Mouse (Mus musculus): Measurements from ENCODE around the gene Sf3a3. TPM values are rescaled to one million over a fixed set of nuclear protein-coding genes. Genes with fewer than 3 reads are reported as not detected.

Sf3a3 gene
- polyA plus RNA-seq, 1 experiment from 2014 or later, result 166 TPM

DNA sequence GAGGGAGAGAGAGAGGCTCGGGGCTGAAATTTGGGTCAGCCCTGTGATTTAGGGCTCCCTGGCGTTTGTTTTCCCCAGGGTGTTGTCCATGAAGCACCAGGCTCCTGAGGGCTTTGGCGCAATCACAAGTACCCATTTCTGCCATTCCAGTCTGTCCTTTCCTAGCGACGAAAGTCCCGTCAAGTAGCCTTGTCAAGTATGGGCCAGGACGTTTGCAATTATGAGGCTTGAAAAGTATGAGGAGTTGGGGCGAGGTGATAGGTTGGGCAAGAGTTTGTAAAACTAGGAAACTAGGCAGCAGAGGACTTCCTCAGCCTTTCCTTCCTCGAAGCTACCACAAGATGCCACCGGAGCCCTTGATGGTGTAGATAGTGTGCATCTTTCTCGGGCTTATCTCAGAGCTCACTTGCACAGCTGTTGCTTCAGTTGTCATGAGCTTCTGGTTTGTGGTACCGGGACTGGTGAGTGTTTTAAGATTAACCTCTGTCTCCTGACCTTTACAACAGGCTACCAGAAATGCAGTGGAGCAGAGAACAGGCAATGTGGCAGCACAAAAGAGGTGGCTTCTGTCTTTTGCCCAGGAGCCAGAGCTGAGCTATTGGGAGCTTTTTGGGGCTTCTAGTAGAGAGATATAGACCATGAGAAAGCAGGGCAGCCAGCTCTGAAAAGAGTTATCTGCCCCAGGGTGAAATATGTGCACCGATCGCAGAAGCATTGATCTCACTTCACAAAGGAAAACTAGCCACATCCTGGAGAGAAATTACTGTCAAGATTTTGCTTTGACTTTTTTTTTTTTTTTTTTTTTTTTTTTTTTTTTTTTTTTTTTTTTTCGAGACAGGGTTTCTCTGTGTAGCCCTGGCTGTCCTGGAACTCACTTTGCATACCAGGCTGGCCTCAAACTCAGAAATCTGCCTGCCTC lies 38.0 kb downstream of the Sf3a3 start:
- Histone ChIP-seq H3K9me3 (ENCODE audit: low read depth, low read length) (no peaks in the 10 kb centered on the region), H3K27ac (ENCODE audit: low read depth) (peak overlapping the region; percentile 42; the same call in 1 of the 2 replicates), H3K4me1 (ENCODE audit: insufficient read depth) (peaks cover 8% of the 10 kb centered on the region), H3K4me2 (peak overlapping the region; percentile 96), H3K27me3 (ENCODE audit: insufficient read depth, low read length) (no peaks in the 10 kb centered on the region), H3K36me3 (ENCODE audit: insufficient read depth) (0 out of 2 replicates have a peak, but pooled peaks cover 5% of the 10 kb centered on the region), H3K9ac (peak overlapping the region; percentile 73), H3K4me3 (ENCODE audit: low read depth, low read length) (peak overlapping the region; percentile 79)
- whole genome bisulfite sequencing, result 16% methylated on average over 15 of the region's 15 CpGs
- DNase-seq (peak; percentile 31), ATAC-seq (ENCODE audit: insufficient read depth) (no peak)
- no peak for TF ChIP-seq CTCF (IDR thresholded peaks at IDR 0.05; ENCODE audit: low read depth)

DNA sequence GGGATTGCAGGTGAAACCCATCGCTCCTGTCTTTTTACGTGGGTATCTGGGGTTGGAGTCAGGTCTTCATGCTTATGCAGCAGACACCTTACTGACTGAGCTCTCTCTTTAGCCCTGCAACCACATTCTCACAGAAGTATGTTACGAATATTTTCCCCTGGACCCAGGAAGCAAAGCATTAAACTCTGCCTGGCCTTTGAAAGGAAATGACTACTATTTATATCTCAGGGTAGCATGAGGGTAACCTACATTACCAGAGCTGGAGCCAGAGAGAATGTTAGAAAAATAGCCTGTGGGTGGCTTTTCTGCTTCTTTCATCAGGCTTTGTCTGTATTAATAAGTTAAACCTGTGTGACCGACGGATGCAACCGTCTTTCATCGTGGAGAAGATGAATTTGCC lies 41.0 kb downstream of the Sf3a3 start:
- H3K9me3 ChIP-seq (ENCODE audit: low read depth, low read length), result no peaks in the 10 kb centered on the region
- H3K27ac ChIP-seq (ENCODE audit: low read depth), result no peak overlapping the region
- H3K9ac ChIP-seq, result 0 out of 2 replicates have a peak overlapping the region, but pooled peaks have one; percentile 9
- 42% methylated on average over 7 of the region's 7 CpGs for WGBS
- no peaks in the 10 kb centered on the region for H3K36me3 ChIP-seq (ENCODE audit: insufficient read depth)
- H3K27me3 ChIP-seq (ENCODE audit: insufficient read depth, low read length), result no peaks in the 10 kb centered on the region
- no peak for TF ChIP-seq CTCF (IDR thresholded peaks at IDR 0.05; ENCODE audit: low read depth)
- H3K4me2 ChIP-seq, result no peak overlapping the region
- H3K4me3 ChIP-seq (ENCODE audit: low read depth, low read length), result no peak overlapping the region
- H3K4me1 ChIP-seq (ENCODE audit: insufficient read depth), result peaks cover 8% of the 10 kb centered on the region
- no peak for DNase-seq
- no peak for ATAC-seq (ENCODE audit: insufficient read depth)

DNA sequence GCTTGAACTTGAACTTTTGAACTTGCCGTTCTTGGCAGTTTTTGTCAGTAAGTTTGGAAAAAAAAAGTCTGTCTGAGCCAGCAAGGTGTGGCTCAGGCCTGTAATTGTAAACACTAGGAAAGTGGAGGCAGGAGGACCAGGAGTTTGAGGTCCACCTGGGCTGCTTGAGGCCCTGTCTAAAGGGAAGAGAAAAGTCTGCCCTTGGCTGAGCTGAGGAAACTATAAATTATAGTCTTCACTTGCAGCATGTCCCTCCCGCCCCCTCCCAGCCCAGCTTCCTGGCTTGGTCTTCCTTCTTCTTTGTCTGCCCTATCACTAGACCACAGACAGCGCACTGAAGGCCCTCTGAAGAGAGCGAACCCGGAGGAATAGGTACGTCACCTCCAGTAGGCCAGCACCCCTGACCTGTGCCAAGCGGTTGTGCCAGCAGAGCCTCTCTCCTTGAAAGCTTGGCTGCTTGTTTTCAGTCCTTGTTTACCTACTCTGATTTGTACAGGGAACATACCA lies 44.8 kb downstream of the Sf3a3 start:
- Histone ChIP-seq H3K27me3 (ENCODE audit: insufficient read depth, low read length) (no peaks in the 10 kb centered on the region), H3K4me3 (ENCODE audit: low read depth, low read length) (no peak overlapping the region), H3K4me2 (no peak overlapping the region), H3K4me1 (ENCODE audit: insufficient read depth) (no peaks in the 10 kb centered on the region), H3K9me3 (ENCODE audit: low read depth, low read length) (no peaks in the 10 kb centered on the region), H3K36me3 (ENCODE audit: insufficient read depth) (no peaks in the 10 kb centered on the region), H3K27ac (ENCODE audit: low read depth) (peak overlapping the region; percentile 71; the same call in 1 of the 2 replicates), H3K9ac (no peak overlapping the region)
- TF ChIP-seq CTCF (IDR thresholded peaks at IDR 0.05; ENCODE audit: low read depth), result no peak
- DNase-seq, result peak; percentile 17
- WGBS, result 57% methylated on average over 7 of the region's 7 CpGs
- peak; percentile 52; the same call in 1 of the 2 replicates for ATAC-seq (ENCODE audit: insufficient read depth)

DNA sequence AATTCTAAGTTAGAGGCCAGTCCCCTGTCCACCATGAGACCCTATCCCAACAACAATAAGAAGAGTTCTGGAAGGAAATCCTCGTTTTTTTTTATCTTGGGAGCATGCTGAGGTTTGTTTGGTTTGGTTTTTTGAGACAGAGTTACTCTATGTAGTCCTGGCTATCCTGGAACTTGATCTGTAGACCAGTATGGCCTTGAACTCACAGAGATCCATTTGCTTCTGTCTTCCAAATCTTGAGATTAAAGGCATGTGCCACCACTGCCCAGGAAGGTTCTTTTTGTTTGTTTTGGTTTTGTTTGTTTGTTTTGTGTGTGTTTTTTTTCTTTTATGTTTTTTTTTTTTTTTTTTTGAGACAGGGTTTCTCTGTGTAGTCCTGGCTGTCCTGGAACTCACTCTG lies 46.6 kb downstream of the Sf3a3 start:
- WGBS, result 32% methylated on average over 1 of the region's 1 CpGs
- ATAC-seq (ENCODE audit: insufficient read depth) (no peak), DNase-seq (no peak)
- no peak for TF ChIP-seq CTCF (IDR thresholded peaks at IDR 0.05; ENCODE audit: low read depth)
- no peaks in the 10 kb centered on the region for H3K27me3 ChIP-seq (ENCODE audit: insufficient read depth, low read length)
- H3K9ac ChIP-seq, result no peak overlapping the region
- H3K27ac ChIP-seq (ENCODE audit: low read depth), result no peak overlapping the region
- no peaks in the 10 kb centered on the region for H3K9me3 ChIP-seq (ENCODE audit: low read depth, low read length)
- no peaks in the 10 kb centered on the region for H3K4me1 ChIP-seq (ENCODE audit: insufficient read depth)
- no peak overlapping the region for H3K4me2 ChIP-seq
- no peaks in the 10 kb centered on the region for H3K36me3 ChIP-seq (ENCODE audit: insufficient read depth)
- no peak overlapping the region for H3K4me3 ChIP-seq (ENCODE audit: low read depth, low read length)

DNA sequence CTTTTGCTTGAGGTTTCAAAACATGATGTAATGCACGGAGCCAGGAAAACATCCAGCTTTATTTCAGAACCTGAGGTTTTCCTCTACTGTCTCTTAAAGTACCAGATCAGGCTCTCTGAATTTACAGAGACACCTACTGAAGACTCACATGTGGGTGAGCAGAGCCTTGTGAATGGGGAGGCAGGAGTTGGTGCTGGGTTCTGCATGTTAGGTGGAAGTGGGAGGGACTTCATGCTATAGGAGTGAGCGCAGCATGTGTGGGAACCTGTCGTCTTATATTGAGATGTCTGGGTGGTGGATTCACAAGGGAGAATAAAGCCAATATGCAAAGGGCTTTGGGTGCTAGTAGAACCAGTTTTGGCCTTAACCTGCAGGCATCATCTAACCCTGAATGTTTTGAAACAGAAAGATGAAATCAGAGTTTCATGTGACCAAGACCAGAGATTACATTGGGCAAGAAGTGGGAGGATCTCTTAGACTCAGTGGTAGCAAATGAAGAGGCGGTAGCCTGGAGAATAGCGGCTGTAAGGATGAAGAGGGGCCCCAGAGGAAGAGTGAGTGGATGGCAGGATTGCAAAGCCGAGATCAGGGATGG lies 48.4 kb downstream of the Sf3a3 start:
- H3K4me2 ChIP-seq, result no peak overlapping the region
- H3K27ac ChIP-seq (ENCODE audit: low read depth), result no peak overlapping the region
- no peaks in the 10 kb centered on the region for H3K36me3 ChIP-seq (ENCODE audit: insufficient read depth)
- no peaks in the 10 kb centered on the region for H3K9me3 ChIP-seq (ENCODE audit: low read depth, low read length)
- DNase-seq, result no peak
- WGBS, result 79% methylated on average over 6 of the region's 6 CpGs
- no peak overlapping the region for H3K4me3 ChIP-seq (ENCODE audit: low read depth, low read length)
- no peak for ATAC-seq (ENCODE audit: insufficient read depth)
- no peaks in the 10 kb centered on the region for H3K4me1 ChIP-seq (ENCODE audit: insufficient read depth)
- TF ChIP-seq CTCF (IDR thresholded peaks at IDR 0.05; ENCODE audit: low read depth), result no peak
- H3K27me3 ChIP-seq (ENCODE audit: insufficient read depth, low read length), result no peaks in the 10 kb centered on the region
- H3K9ac ChIP-seq, result no peak overlapping the region

DNA sequence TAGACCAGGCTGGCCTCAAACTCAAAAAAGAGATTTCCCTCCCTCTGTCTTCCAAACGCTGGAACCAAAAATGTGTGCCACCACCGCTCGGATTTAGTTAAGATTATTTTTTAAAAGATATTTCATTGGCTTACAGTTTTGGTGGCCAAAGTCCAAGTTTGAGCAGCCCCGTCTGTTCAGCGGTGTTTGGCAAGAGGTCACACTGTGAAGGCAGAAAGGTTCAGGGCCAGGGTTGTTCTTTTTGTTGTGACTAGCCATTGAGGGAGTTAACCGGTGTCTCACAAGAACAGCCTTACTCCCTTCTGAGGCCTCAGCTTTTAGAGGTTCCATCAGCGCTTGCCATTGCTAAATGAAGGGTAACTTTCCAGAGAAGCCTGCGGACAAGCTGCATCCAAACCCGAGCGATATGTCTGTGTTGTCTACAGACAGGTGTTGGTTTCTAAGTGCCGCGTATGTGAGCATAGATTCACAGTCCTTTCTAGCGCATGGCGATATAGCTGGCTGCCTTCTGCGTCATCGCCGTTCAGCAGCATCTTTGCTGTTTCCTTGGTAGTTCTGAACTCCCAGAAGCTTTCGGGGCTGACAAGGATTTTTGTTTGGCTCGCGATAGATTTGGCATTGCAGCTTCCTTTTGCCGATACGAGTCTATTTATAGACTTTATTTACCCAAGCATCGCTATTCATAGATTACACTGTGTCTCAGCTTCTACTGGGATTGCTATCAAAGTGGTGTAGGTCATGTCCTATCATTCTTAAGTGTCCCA lies 51.4 kb downstream of the Sf3a3 start:
- no peak overlapping the region for H3K4me3 ChIP-seq (ENCODE audit: low read depth, low read length)
- no peak overlapping the region for H3K4me2 ChIP-seq
- H3K27me3 ChIP-seq (ENCODE audit: insufficient read depth, low read length), result no peaks in the 10 kb centered on the region
- no peak overlapping the region for H3K9ac ChIP-seq
- no peak for TF ChIP-seq CTCF (IDR thresholded peaks at IDR 0.05; ENCODE audit: low read depth)
- no peaks in the 10 kb centered on the region for H3K36me3 ChIP-seq (ENCODE audit: insufficient read depth)
- H3K27ac ChIP-seq (ENCODE audit: low read depth), result no peak overlapping the region
- ATAC-seq (ENCODE audit: insufficient read depth), result no peak
- no peaks in the 10 kb centered on the region for H3K4me1 ChIP-seq (ENCODE audit: insufficient read depth)
- no peaks in the 10 kb centered on the region for H3K9me3 ChIP-seq (ENCODE audit: low read depth, low read length)
- DNase-seq, result no peak
- WGBS, result 73% methylated on average over 23 of the region's 23 CpGs
